Mouse (Mus musculus): ENCODE measurements at regions not wholly inside any gene's neighbourhood (a gene's known extent, or its start where the extent isn't known, plus 50 kb on each side); places are given as distances from the start of the nearest gene placed in this dataset.
A peak's percentile ranks its signal among the peaks of the same experiment; 100 is the strongest.

DNA sequence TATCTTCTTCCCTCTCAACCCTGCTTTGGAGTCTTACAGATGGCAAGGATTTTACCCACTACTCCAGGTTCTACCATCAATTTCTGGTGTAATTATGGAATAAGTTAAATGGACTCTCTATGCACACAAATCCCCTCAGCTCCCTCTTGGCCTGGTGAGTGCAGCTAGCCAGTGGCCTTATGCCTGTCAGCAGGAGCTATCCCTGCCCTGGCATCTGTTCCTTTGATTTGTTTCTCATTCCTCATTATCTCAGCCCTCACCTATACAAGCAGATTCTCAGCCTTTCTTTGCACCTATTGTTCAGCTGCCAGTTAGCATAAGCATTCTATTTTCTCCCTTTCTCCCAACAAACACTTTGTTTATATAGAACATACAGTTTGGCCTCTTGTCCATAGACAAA, 150.3 kb downstream of the Rnf152 start:
- DNase-seq = peak; percentile 15 to 19

DNA sequence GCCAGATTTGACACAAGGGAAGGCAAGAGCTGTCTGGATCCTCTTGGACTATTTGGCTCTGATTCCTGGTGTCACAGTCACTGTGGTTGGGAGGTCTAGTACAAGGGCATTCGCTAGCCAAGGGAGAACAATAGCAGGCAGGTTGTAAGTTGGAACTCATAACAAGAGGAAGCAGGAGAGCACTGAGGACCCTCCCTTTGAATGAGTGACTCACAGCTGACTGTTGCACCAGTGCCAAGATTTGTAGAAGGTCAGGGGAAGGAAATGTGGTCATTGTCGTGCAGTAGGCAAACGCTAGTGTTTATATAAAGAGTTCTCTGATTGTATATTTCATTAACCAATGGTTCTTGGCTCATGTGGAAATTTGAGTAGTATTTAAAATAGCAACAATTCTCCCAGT, 157.2 kb downstream of the Rnf152 start:
- DNase-seq = no peak

DNA sequence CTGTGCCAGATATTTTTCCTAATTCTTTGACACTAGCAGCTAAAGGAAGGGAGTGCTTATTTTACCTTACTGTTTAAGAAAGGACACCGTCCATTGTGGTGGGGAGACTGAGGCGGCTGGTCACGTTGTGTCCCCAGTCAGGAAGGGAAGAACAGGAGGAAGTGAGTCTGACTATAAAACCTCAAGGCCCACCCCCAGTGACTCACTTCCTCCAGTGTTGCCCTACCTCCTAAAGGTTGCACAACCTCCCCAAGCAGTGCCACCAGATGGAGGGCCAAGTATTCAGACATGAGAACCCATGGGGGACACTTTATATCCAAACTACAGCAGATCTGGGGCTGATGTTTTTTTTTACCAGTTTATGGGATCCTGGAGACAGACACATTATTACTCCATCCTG, 165.4 kb downstream of the Rnf152 start:
- DNase-seq = no peak

DNA sequence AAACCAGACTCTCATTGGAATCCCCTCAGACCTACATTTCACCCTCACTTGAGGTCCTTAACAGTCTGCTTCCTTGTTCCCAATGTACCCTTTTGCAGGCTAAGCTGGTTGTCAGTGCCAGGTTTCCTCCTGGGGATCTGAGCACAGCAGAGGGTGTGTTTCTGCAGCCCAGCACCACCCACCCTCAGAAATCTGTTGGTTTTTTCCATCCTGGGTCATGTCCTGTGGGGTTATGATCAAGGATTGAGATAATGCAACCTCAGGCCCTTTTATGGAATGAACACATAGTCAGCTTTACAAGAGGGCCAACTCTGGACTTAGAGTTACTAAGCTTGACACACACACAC, 167.6 kb downstream of the Rnf152 start:
- DNase-seq = no peak

GRCm38 (mm10) chr1:105188210-105188919, 168.1 kb downstream of the Rnf152 start:
- no peak for DNase-seq

DNA sequence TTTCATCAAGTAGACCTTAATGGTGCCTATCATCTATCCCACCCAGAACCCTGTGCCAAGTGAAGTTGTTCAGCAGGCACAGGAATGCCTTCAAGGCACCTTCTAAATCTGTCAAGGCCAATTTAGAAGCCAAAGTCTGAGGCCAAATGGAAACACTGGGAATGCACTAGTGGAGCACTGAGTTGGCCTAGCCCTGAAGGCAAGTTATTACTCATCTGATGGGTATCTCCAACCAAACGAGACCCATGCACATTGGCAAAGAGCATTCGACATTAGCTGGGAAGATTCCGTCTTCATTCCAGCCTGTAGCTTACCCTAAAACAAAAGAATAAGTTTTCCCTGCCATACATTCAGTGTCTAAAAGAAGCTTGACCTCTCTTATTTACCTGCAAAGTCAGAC, 172.0 kb downstream of the Rnf152 start:
- DNase-seq = no peak

DNA sequence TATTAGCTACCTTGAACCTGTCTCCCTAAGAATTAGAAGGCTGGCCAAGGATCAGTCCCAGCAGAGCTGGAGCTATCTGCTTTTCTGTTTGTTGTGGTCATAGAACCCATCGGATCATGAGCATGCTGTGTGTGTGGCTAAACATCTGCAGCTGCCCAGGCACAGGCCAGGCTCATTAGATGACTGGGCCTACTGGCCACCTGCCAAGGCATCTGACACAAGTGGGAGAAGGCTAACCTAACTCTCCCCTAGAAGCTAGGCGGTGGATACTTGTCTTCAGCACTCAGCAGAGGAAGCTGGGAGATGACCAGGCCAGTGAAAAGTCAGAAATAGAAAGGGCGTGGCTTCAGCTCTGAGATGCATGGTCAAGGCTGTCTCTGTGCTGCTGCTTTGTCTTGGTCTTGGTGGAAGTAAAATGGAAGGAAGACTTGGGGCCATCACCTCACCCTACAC, 177.1 kb downstream of the Rnf152 start:
- DNase-seq = peak; percentile 35 to 61

- no peak for DNase-seq
These were observed 177.7 kb downstream of the Rnf152 start for GRCm38 (mm10) chr1:105178773-105179172.

DNA sequence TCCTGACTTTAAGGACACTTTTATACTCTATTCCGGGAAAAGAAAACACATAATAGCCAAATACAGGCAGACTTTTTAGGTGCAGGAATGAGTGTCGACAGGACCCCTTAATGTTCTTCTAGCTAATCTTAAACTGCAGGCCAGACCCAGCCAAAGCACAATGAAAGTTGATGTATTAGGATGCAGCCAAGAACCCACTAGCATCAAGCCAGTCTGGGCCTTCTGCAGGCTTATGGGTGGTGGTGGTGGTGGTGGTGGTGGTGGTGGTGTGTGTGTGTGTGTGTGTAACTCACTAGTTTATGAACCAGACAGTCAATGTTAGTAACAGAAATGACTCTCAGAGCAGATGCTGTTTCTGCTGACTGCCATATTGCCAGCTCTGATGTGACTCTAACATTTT, 178.6 kb downstream of the Rnf152 start:
- no peak for DNase-seq

GRCm38 (mm10) chr1:105177015-105177762, 179.3 kb downstream of the Rnf152 start:
- DNase-seq = no peak

GRCm38 (mm10) chr1:105170979-105171378, 185.5 kb downstream of the Rnf152 start:
- DNase-seq = no peak

DNA sequence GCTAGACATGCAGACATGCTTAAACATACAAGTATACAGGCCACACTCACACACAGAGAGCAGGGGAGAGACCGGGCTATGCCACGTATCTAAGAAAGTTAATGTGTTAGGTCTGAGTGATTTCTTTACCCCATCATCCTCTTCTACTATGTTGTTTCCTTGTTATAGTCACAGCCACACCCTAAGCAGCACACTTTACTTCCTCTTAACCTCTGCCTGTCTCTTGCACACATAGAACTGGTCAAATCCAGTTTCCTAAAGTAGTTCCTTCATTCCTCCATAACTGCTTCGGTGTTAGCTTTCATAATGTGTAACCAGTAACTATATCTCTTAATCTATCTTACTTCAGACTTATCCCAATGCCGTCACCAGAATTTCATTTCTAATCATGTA, 186.4 kb downstream of the Rnf152 start:
- DNase-seq = no peak

GRCm38 (mm10) chr1:105169455-105170113, 186.9 kb downstream of the Rnf152 start:
- DNase-seq = no peak

GRCm38 (mm10) chr1:105168808-105169207, 187.7 kb downstream of the Rnf152 start:
- DNase-seq = no peak

- DNase-seq = no peak
These were observed 198.9 kb downstream of the Rnf152 start for GRCm38 (mm10) chr1:105157459-105158124.

GRCm38 (mm10) chr1:105152175-105152828, 204.2 kb downstream of the Rnf152 start:
- no peak for DNase-seq

GRCm38 (mm10) chr1:105151466-105151846, 205.1 kb downstream of the Rnf152 start:
- no peak for DNase-seq

GRCm38 (mm10) chr1:105150624-105151465, 205.7 kb downstream of the Rnf152 start:
- DNase-seq = no peak

DNA sequence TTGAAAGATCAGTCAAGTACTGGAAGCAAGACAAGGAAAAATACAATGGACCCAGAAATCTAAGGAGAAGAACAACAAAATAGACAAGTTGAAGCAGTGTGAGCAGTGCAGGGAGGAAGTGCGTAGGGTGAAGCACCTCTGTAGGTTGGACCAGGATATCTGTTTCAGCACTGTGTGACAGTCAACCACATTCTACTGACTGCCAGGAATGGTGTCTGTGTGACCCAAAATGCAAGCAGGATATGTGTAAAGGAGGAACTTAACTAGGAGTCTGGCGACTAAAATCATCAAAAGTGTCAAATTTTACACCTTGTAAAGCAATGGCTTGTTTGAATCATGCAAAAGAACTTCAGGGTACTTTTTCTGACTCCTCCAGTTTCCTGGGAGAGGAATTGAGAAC, 207.7 kb downstream of the Rnf152 start:
- no peak for DNase-seq

DNA sequence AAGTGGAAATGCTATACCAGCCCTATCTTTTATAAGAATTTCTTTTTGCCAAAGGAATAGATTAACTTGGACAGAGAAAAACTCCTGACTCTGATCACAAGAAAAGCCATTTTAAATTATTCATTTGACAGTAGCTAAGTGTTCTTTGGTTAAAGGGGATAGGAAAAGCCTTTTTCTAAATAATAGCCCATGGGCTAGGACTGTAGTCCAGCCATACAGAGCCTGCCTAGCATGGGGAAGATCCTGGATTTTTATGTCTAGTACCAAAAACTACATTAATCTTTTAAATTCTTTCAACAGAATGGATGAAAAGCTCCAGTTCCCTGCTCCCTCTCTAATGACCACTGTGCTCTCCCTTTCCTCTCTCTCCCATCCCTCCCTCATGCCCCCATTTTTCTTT, 208.5 kb downstream of the Rnf152 start:
- no peak for DNase-seq

DNA sequence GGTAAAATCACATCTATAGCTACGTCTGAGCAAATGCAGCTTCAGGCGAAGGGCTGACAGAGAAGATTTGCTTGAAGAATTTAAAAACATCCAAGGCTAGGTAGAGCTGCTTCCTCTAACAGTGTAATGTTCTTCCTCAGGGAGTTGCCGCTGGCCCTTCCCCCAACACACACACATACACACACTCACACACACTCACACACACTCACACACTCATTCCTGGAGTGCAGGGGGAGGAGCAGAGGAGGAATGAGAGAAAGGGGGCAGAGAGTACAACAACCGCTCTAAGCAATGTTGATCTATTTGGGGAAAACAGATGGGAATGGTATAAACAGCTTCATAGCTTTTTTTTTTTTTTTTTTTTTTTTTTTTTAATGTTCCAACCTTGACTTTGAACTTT, 232.6 kb downstream of the Rnf152 start:
- DNase-seq = no peak

GRCm38 (mm10) chr1:105117888-105118287, 238.6 kb downstream of the Rnf152 start:
- DNase-seq = no peak

Measured in cerebellum, postnatal 10 days (tissue).